Mouse (Mus musculus) fat pad, adult 2 months (tissue): ENCODE measurements around the gene Synrg.
A peak's percentile ranks its signal among the peaks of the same experiment; 100 is the strongest.

Experiments used
- DNase-seq: peaks from one replicate; pipeline ENCODE4 v3.0.0-alpha.2; 2011; ENCODE audit warnings: low read depth, low spot score; ENCODE audit errors: extremely low read depth

Synrg gene

DNA sequence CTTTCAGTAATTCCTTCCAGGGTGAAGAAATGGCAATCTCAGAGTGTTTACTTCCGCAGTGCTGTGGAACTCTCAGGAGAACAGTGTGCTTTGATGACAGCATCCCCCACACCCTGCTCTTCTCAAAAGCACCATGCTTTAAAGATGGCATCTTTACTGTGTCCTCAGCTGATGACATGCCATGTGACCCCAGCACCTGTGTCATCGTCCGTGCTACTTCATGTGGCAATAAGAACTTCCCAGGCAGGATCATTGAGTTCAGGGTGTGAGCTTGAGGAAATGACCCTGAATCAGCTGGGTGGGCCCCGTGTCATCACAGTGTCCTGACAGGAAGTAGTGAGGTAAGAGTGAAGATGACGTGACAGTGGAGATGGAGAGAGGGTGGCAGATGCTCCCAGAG is 68.3 kb downstream of the Synrg start:
- DNase-seq, result no peak

DNA sequence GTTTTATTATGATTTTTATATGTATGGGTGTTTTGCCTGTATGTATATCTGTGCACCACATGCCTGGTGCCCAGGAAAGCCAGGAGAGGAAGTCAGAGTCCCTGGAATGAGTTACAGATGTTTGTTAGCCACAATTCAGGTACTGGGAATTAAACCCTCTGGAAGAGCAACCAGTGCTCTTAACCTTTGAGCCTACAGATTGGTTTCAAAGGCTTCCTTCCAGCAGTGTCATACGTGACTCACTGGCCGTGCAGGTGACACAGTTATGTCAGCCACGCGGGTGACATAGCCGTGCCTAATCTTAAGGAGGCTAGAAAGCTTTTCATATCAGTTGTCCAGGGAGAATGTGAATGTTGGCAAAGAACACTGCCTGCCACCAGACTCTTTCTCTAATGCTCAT is 69.4 kb downstream of the Synrg start:
- DNase-seq, result no peak

DNA sequence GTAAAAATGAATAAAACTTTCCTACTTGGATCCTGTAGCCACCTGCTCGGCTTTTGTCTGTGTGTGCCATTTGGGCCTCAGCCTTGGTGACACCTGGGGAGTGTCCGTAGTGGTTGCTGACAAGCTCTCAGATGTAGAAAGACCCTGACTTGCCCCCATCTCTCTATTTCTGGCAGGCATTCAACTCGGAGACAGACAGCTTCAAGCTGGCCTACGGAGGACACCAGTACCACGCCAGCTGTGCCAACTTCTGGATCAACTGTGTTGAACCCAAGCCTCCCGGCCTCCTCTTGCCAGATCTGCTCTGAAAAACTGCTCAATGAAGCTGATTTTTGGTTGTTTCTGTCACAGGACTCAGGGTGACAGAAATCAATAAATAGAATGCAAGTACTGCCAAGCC is 76.4 kb downstream of the Synrg start:
- no peak for DNase-seq

DNA sequence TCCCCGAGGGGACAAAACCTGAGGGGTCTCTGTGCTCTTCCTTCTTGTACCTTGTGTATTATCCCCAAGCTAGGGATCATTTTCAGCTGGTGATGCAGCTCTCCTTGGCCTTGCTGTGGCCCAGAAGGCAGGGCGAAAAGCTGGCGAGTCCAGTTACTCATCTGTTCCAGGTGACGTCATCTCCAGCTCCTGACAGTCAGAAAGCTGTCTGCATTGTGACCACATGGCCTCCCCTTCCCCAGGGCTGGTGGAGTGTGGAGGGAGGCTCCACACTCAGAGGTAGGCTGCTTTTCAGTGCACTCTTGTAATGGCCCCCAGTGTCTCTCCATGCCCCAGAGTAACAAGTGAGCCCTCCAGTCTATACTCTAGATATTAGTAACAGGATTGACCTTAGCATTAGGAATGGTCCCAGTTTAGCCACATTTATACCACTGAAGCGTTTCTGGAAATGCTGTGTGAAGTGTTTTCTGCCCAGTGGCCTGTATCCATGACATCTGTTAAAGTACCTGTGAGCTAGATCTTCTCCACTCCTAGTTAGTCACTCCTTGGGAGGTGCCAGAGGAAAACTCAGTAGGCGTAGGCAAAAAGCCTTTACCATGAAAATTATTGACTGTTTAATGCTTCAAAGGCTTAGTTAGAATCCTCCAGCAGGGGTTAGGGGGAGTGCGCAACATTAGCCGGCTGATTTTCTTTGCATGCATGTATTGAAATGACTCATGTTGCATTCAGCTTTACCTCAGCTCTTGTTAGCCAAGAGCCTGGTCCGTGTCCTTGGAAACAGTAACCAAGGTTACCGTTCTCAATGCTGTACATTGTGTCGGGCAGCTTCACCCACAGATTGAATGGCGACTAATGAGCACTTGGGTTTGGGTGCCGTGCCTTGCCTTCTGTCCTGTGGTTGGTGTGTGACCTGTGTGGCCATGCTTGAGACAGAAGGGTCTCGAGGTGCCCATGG is 78.9 kb downstream of the Synrg start:
- DNase-seq, result no peak

DNA sequence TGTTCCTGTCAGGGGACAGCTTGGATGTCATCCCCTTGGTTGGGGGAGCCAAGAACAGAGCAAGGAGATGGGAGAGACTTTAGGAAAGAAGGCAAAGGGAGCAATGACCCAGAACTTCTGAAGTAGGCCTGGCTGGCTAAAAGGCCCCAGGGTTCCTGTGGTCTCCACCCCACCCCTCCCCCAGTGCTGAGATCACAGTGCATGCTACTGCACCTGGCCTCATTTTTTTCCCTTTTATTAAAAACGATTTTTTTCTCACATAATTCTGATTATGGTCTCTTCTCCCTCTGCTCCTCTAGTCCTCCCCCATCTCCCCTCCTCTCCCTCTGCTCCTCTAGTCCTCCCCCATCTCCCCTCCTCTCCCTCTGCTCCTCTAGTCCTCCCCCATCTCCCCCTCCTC is 80.8 kb downstream of the Synrg start:
- no peak for DNase-seq

DNA sequence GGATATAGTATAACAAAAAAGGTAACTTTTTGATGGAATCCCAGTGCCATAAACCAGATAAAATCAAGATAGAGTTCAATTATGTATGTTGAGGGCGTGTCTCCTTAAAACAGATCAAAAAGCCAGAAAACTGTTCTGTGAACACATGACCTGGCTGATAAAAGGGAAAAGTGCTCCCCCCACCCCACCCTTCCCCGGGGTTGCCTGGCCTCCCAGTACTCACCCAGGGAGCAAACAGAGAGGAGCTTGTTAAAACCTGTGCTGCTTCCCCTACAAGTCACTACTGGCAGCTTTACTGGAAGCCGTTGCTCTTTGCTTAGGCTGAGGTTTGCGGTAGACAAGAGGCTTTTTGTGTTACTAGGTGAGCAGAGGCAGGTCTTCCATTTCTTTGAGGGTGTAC is 83.0 kb downstream of the Synrg start:
- DNase-seq, result no peak

DNA sequence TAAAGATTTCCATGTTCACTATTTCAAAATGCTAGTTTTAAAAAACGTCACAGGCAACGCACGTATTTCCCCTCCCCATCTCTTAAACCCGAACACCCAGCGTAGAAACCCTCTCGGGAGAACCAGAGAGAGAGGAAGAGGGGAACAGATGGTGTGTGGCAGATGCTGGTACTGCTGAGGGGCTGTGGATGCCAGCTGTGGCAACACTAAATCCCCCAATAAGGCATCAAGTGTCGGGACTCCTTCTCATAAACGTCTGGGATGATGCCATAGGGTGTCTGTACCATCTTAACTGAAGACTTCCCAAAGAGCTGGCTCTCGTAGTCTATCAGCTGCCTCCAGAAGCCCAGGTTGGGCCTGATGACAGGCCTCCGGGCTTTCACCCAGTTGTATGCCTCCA is 84.2 kb downstream of the Synrg start:
- no peak for DNase-seq

DNA sequence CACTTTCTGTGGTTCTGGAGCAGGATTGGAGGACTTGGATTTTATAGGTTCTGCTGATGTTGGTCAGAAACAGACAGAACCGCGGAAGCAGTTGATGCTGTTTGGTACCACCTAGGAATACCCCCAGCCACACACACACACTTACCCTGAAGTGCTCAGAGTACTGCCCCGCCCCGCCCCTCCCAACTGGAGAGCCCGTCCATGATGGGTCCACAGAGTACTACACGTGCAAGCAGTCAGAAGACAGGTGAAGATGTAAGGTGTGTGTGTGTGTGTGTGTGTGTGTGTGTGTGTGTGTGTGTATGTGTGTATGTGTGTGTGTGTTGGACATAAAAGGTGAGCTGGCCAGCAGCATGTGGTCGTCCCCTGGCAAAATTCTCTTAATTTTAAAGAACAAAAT is 88.8 kb downstream of the Synrg start:
- DNase-seq, result no peak

DNA sequence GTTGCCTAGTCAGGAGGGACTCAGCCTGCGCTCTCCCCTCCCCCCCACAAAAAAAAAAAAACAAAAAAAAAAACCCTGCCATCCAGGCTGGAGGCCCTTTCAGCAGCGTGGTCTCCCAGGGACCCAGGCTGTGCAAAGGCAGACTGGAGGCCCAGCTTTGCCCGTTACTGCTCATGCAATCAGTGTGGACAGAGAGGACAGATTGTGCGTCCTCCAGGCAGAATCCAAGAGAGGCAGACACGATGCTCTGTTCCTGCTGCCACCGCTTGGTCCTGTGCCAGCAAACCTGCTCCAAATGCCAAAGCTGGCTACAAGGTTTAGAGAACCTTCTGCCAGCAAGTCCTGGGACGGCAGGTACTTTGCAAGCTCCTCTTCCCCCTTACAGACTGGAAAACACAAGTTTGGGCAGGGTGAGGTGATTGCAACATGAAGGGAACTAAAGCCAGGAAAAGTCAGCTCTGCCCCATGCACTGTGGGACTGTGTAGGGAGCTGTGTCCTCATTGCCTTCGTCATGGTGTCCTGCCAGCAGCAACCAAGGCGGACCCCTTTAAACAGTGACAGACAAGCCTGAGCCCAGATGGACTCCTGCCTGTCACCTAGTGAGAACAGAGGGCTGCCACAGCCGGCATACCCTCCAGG is 89.4 kb downstream of the Synrg start:
- DNase-seq, result peak; percentile 95

DNA sequence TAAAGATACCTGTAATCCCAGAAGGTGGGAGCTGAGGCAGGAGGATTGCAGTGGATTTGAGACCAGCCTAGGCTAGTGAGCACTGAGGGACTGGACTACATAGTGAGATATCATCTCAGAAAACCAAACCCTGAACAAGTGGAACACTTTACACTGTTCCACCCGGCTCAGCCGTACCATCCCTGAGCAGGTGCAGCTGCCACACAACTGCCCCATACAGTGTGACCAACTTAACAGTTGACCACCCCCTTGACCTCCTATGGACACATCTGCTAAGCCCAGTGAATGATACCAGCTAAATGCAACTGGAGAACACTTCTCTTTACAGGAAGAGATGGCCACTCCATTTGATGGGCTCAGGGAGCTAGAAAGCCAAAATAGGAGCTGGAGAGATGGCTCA is 93.2 kb downstream of the Synrg start:
- no peak for DNase-seq

DNA sequence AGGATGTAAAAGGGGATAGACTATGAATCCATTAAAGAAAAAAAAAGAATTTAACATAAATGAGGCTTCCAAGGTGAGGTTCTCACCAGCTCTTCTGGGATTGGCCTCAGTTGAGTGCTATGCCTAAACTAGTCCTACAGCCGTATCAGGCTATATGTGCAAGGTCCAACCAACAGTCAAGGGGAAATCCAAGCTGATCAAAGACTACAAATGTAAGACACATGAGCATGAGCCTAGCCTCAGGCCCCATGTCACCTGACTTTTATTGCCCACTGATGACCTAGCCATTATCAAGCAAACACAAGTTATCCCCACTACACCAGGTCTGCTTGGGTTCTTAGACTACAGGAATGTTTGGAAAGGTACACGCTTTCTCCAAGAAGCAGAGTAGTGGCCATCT is 95.6 kb downstream of the Synrg start:
- no peak for DNase-seq

DNA sequence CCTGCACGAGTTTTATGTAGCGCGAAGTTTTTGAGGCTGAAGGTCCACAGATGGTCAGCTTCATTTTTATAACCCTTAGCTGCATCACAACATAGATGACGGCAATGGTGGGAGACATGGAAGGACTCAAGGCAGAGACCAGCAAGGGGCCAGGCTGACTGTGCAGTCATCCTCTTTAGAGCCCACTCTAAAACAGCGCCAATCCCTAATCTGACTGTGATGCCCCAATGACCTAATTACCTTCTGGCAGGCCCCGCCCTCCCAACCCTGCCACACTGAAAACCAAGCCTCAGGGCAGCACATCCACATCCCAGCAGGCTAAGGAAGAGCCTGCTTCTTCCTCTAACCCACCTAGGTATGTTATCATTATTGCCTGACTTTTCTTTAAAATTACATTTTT is 96.4 kb downstream of the Synrg start:
- no peak for DNase-seq

DNA sequence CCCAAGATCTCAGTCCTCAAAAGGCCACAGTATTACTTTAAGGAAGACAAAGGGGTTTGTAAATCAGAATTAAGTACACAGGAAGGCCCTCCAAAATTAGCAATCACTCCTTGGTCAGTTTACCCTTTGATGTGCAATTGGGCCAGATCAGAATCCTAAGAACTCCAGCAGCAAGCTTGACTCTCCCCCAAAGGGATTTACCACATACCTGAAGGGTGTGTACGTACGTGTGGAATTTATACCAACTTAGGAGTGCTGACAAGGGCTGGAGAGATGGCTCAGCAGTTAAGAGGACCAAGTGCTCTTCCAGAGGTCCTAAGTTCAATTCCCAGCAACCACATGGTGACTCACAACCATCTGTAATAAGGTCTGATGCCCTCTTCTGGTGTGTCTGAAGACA is 97.7 kb downstream of the Synrg start:
- no peak for DNase-seq

DNA sequence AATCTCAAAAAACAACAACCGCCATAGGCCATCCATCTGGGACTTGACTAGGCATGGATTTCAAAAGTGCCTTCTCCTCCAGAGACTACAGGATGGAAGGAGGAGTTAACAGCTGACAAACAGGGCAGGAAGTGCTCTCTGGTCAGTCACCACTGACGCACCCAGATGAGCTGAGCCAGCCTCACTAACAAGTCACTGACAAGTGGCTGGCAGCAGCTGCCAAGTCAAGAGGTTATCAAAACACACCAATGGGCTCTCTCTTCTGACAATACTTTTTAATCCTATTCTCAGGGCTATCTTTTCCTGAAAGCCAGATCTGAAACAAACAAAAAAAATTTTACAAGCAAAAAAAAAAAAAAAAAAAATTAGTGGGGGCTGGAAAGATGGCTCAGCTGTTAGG is 98.6 kb downstream of the Synrg start:
- DNase-seq, result no peak

DNA sequence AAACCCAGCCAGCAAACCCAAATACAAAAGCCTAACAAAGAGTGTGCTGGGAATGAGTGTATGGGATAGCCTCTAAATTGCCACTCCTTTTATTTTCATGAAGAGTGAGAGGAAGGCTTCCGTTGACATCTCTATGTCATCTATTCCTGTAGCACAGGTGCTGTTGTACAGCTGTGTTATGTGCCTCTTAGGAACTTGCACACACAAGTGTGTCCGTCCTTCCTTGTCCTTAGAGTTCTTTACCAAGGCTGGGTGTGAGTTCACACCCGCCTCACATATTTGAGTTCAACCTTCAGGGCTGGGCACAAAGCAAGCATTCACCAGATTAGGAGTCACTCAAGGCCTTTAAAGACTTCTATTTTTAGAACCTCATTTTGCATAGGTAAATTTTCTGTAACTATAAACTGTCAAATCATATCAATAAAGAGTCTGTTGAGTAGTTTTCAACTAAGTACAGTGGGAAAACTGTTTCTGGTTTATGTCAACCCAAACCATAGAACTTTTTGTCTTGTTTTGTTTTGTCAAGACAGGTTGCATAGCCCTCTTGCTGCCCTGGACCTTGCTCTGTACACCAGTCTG is 99.5 kb downstream of the Synrg start:
- DNase-seq, result no peak

DNA sequence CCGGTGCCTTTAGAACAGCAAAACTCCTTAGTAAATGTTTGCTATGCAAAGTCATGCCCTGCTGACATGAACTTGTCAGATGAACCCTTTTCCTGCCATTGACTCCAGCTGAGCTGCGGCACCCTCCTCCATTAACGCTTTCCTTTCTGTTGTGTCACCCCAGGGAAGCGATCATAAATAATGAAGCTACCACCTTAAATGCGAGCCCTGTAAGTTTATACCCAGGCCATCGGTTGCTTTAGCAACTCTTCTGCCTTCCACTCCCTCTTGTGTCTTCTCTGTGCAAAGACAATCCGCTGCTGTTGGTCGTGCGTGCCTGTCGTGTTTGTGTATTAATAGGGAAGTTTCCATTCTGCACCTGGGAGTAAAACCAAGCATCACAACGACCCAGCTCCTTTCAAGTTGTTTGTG is 101.8 kb downstream of the Synrg start:
- no peak for DNase-seq

DNA sequence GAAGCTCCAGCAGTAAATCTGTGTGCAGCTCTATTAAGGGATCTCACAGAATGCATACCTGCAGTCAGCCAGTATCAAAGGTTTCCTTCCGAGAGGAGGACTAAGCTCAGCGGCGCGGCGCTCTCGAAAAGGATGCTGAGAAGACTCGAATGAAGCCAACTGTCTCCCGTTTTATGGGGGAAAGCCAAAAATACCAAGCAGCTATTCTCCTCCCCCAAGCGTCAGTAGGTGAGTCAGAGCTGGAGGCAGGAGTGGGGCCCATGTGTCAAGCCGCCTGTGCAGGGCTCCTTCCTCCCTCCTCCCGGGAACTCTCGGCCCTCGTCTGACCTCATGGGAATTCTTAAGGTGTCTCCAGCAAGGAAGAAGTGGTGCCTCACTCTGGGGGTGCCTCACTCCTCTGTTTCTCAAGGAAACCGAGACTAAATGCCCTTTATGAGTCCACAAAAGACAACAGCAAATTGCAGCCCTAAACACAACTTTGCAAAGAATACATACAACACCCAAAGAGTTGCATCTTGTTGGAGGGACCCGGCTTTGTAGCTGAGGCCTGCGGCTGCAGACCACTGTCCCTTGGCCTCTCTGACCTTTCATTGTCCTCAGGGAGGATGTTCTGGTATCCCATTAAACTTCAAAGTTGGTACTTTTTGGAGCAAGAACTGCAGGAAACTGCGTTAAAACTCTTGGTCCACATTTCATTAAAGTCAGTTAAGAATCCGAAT is 102.9 kb downstream of the Synrg start:
- no peak for DNase-seq

DNA sequence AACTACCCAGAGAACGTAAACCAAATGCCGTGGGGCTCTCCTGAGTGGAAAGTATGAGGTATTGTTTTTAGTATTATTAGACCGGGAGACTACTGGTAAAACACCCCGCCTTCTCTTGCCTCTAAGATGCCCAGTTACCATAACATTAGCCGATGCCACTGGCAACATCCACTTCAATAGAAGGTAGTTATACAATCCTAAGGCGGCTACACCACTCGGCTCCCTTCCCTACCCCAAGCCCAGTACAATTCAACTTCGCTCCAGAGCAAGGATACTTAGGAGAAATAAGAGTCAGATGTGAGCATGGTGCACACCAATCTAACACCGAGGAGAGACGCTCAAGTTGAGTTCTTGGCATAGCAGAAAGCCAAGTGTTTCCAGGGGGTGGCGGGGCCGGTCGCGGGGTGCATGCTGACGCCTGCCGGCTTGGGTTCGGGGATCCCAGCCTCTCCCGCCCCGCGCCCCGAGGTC is 103.5 kb downstream of the Synrg start:
- no peak for DNase-seq

DNA sequence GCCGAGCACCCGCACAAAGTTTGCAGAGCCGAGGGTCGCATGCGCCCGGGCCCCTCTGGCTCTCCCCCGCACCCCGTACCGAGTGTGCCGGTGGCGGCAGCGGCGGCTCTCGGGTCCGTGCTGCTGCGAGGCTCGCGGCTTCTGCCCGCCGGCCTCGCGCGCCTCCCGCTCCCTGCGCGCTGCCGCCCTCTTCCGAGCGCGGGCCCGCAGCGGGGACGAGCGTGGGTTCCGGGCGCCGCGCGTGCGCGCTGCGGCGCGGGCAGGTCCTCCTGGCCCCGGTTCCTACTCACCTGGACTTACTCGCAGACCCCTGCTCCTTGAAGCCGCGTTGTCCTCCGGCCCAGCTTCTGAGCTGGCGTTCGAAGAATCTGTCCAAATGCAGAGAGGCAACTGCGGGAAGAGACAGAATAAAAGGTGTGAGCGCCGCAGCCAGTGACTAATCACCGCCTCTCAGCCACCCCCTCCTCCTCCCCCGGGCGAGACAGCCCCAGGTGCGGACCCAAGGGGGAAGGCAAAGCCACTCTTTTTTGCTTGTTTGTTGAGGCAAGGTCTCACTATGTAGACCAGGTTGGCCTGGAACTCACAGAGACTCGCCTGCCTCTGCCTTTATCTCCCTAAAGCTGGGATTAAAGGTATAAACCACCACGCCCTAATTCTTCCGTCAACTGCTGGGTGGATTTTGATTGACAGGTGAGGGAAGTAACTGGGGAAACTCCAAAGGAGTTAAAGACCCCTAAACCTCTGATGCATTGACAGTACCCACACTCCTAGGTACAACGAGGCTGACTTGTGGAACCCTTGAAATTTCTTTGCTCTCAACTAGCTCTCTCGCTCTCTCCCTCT is 104.2 kb downstream of the Synrg start:
- DNase-seq, result no peak

DNA sequence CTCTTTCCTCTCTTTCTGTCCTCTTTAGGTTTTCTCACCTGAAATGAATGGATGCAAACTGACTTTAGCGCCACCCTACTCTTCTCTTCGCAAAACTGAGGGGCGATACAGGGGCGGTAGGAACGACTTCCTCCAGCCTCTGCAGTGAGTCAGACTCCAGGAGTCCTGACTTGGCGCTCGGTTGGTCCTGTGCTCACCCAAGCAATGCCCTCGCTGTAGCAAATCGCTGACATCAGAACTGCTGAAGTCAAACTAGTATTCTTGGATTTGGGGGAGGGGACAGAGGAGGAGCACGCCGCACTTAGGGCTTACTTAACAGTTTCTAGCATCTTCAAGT is 104.8 kb downstream of the Synrg start, which contains the start of gene Dusp14:
Gene Dusp14, minus strand, starts transcription at position 228 of the 337 bp plus-strand sequence.
- DNase-seq, result no peak
